7 mouse cellular contexts compared by ENCODE assay signal in the genomic region with DNA sequence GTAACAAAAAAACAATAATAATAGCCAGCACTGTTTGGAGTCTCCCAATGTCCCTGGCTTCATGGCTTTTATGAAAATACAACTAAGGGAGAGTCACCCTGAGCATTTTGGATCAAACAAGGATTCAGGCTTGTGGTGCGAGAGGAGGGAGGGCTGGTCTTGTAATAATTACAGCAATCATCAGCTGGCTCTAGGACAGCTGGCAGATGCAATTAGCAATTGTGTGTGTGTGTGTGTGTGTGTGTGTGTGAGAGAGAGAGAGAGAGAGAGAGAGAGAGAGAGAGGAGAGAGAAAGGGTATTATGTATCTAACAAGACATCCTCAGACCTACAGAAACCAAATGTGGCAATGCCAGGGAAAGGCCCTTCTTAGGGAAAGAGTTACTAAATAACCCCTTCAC. TPM values are rescaled to one million over a fixed set of nuclear protein-coding genes. Genes with fewer than 3 reads are reported as not detected.
A peak's percentile ranks its signal among the peaks of the same experiment; 100 is the strongest.
DNase-seq lines count a peak whose midpoint lies in the region; ATAC-seq lines count a peak whose summit lies in the region.

No protein-coding gene starts in this region.

- peak overlapping the region; percentile 84 for H3K4me2 ChIP-seq in heart, embryonic 14.5 days (ENCODE audit: low read length)
- peak overlapping the region; percentile 97 for H3K4me2 ChIP-seq in liver, embryonic 16.5 days (ENCODE audit: low read depth, low read length)

- peak overlapping the region; percentile 96 for H3K9ac ChIP-seq in heart, embryonic 14.5 days (ENCODE audit: low read length)
- H3K9ac ChIP-seq in liver, embryonic 16.5 days (ENCODE audit: low read depth, low read length) = no peak overlapping the region

- 71% methylated on average over 1 of the region's 1 CpGs for WGBS in heart, embryonic 14.5 days
- 62% methylated on average over 1 of the region's 1 CpGs for WGBS in liver, embryonic 16.5 days (ENCODE audit: insufficient replicate concordance)

- H3K9me3 ChIP-seq in heart, embryonic 14.5 days (ENCODE audit: control insufficient read depth, low read length) = no peaks in the 10 kb centered on the region
- H3K9me3 ChIP-seq in liver, embryonic 16.5 days (replicated peaks; ENCODE audit: control insufficient read depth, low read length) = no peaks in the 10 kb centered on the region

- ATAC-seq in heart, embryonic 14.5 days (ENCODE audit: insufficient number of reproducible peaks, insufficient read depth, low FRiP score, low read depth) = no peak
- no peak for ATAC-seq in liver, embryonic 16.5 days (ENCODE audit: low read depth)
- no peak for ATAC-seq in monocyte, adult 5-6 weeks (replicated peaks; ENCODE audit: insufficient number of reproducible peaks, low FRiP score, low TSS enrichment, poor library complexity, severe bottlenecking)

- DNase-seq in testis, postnatal 14 days (ENCODE audit: low spot score) = peak; percentile 39
- no peak for DNase-seq in testis, postnatal 10 days (ENCODE audit: low spot score)
- DNase-seq in embryo, embryonic 10.5 days (ENCODE audit: low spot score) = no peak
- no peak for DNase-seq in adrenal gland, adult 18-20 months (ENCODE audit: low spot score in 2 of 2)

- H3K27me3 ChIP-seq in heart, embryonic 14.5 days (ENCODE audit: control insufficient read depth, insufficient read depth, low read length) = no peaks in the 10 kb centered on the region
- no peaks in the 10 kb centered on the region; the same call in none of the 2 replicates for H3K27me3 ChIP-seq in liver, embryonic 16.5 days (ENCODE audit: control insufficient read depth, insufficient read depth, low read depth, low read length)

- H3K36me3 ChIP-seq in heart, embryonic 14.5 days (ENCODE audit: control insufficient read depth, insufficient read depth, low read length) = no peaks in the 10 kb centered on the region
- no peaks in the 10 kb centered on the region for H3K36me3 ChIP-seq in liver, embryonic 16.5 days (ENCODE audit: control insufficient read depth, insufficient read depth)

- peak overlapping the region; percentile 74 to 84 for H3K4me3 ChIP-seq in heart, embryonic 14.5 days (ENCODE audit: control insufficient read depth in 1 of 2, insufficient read depth in 1 of 2, low read depth in 1 of 2, low read length in 2 of 2)
- peak overlapping the region; percentile 83 for H3K4me3 ChIP-seq in liver, embryonic 16.5 days (ENCODE audit: low read depth, low read length)

- peaks cover 22 to 49% of the 10 kb centered on the region in 2 experiments for H3K4me1 ChIP-seq in heart, embryonic 14.5 days (ENCODE audit: control insufficient read depth in 2 of 2, insufficient read depth in 2 of 2, low read length in 2 of 2)
- H3K4me1 ChIP-seq in liver, embryonic 16.5 days (ENCODE audit: control insufficient read depth, low read depth, low read length) = peaks cover 20% of the 10 kb centered on the region

- no peak overlapping the region for H3K27ac ChIP-seq in heart, embryonic 14.5 days (replicated peaks in 1 of 2; ENCODE audit: control insufficient read depth in 1 of 2, insufficient read depth in 1 of 2, low read depth in 2 of 2, low read length in 2 of 2)
- no peak overlapping the region for H3K27ac ChIP-seq in liver, embryonic 16.5 days (ENCODE audit: low read length)

RNA-seq across cellular contexts. Expression of a gene that starts 1.5 kb away (rescaled TPM):
- 4.3 and 5.8 TPM in 2 replicates for polyA plus RNA-seq in heart, embryonic 14.5 days (2014; fragmentation: Nextera tagmentation; extraction: Ambion mirVana)
- 1.9 and 2.3 TPM in 2 replicates for polyA plus RNA-seq in liver, embryonic 16.5 days (2015; fragmentation: Nextera tagmentation; extraction: Ambion mirVana)
- 5.3 to 11.9 TPM (median 6.9 TPM) in 3 replicates for total RNA-seq in monocyte, adult 5-6 weeks (2017)
- 1 to 10 TPM; 6.7 to 7.4 TPM for total RNA-seq in adrenal gland, adult 18-20 months (2021)
